Mouse (Mus musculus) limb, embryonic 13.5 days (tissue): ENCODE results near the gene Eri3. TPM values are rescaled to one million over a fixed set of nuclear protein-coding genes. Genes with fewer than 3 reads are reported as not detected.
A peak's percentile ranks its signal among the peaks of the same experiment; 100 is the strongest.

Experiments used
- ATAC-seq: fragments of 200-750 bp; cut with Nextera tagmentation; 2 replicates; pipeline ENCODE4 v1.8.0; 2017; ENCODE audit warnings: low read depth, moderate number of reproducible peaks, moderate TSS enrichment; ENCODE audit not compliant: low FRiP score
- H3K27ac ChIP-seq: fragments of 300-500 bp; sonication (generic); 2 replicates; pipeline ENCODE4 v1.5.1; 2015; ENCODE audit warnings: inconsistent platforms, mild to moderate bottlenecking, moderate library complexity
- H3K27me3 ChIP-seq: fragments of 300-500 bp; sonication (generic); 2 replicates; pipeline ENCODE4 v1.6.1; 2015; ENCODE audit warnings: mild to moderate bottlenecking, inconsistent platforms
- H3K36me3 ChIP-seq: fragments of 300-500 bp; sonication (generic); 2 replicates; pipeline ENCODE4 v1.6.1; 2015; ENCODE audit warnings: inconsistent platforms, mild to moderate bottlenecking, moderate library complexity
- H3K4me1 ChIP-seq: fragments of 300-500 bp; sonication (generic); 2 replicates; pipeline ENCODE4 v1.6.1; 2015; ENCODE audit warnings: inconsistent platforms
- H3K4me2 ChIP-seq: fragments of 300-500 bp; sonication (generic); replicated peaks from 2 replicates; pipeline ENCODE4 v1.6.1; 2015; ENCODE audit warnings: inconsistent platforms, mild to moderate bottlenecking, moderate library complexity
- H3K4me3 ChIP-seq: fragments of 300-500 bp; sonication (generic); 2 replicates; pipeline ENCODE4 v1.5.1; 2015; ENCODE audit warnings: moderate library complexity, mild to moderate bottlenecking, inconsistent platforms
- H3K9ac ChIP-seq: fragments of 300-500 bp; sonication (generic); 2 replicates; pipeline ENCODE4 v1.6.1; 2015; ENCODE audit warnings: mild to moderate bottlenecking, inconsistent platforms
- H3K9me3 ChIP-seq: fragments of 300-500 bp; sonication (generic); 2 replicates; pipeline ENCODE4 v1.6.1; 2016; ENCODE audit warnings: inconsistent platforms
- WGBS: fragments of 180-500 bp; shearing (Covaris S2); methylation state at CpG from one replicate; pipeline ENCODE4 v1.1.7; 2015; 5-methylcytosine and 5-hydroxymethylcytosine counted together
- polyA plus RNA-seq: library from polyadenylated mRNA; unstranded; fragments of >200 nt; fragmentation: Nextera tagmentation; extraction: Ambion mirVana; gene quantifications from 2 replicates; pipeline ENCODE4 v1.2.1, GENCODE M21; 2015

The Eri3 gene
- polyA plus RNA-seq, 1 experiment from 2014 or later, result 178 TPM

DNA sequence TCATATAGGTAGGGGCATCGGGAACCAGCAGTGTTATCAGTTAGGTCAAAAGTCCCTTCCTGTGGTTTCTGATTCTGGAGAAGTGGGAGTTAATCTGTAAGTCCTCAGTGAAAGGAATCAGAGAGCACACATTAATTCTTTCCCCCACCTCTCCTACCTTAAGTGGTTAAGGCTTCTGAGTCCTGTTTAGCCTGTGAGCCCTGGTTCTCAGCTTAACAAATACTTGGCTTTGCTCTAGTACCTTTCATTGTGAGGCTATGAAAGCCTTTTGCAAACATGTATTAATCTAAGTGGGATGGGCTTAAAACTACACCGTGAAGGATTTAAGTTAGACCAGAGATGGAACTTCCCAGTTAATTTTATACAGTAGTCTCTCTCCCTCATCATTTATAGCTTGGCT lies 35.8 kb downstream of the Eri3 start:
- Histone ChIP-seq H3K36me3 (peaks cover 74% of the 10 kb centered on the region), H3K4me1 (peaks cover 41% of the 10 kb centered on the region), H3K4me3 (no peak overlapping the region), H3K9ac (no peak overlapping the region), H3K9me3 (no peaks in the 10 kb centered on the region), H3K27me3 (no peaks in the 10 kb centered on the region), H3K27ac (no peak overlapping the region), H3K4me2 (no peak overlapping the region)
- no peak for ATAC-seq
- 85% methylated on average over 2 of the region's 2 CpGs for WGBS

DNA sequence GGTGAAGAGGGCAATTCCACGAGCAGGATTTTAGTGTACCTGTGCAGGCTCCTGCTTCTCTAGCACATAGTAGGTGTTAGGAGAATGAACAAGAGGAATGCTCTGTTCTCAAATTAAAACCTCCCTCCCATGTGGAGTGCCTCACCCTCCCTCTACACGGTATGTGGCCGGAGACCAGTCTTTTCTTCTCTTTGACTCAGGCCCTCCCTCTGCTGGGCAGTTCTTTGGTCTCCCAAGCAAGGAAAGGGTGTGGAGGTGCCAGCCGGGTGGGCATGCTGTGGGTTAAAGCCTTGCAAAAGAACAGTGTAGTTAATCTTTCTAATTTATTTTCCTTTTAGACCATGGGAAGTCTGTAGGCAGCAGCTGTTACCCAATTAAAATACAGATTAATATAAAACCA lies 37.3 kb downstream of the Eri3 start:
- no peak overlapping the region for H3K4me2 ChIP-seq
- no peaks in the 10 kb centered on the region for H3K9me3 ChIP-seq
- H3K27me3 ChIP-seq, result no peaks in the 10 kb centered on the region
- 36% methylated on average over 4 of the region's 4 CpGs for WGBS
- H3K4me1 ChIP-seq, result peaks cover 38% of the 10 kb centered on the region
- no peak overlapping the region for H3K9ac ChIP-seq
- no peak overlapping the region for H3K4me3 ChIP-seq
- H3K27ac ChIP-seq, result no peak overlapping the region
- H3K36me3 ChIP-seq, result peaks cover 82% of the 10 kb centered on the region
- ATAC-seq, result no peak

DNA sequence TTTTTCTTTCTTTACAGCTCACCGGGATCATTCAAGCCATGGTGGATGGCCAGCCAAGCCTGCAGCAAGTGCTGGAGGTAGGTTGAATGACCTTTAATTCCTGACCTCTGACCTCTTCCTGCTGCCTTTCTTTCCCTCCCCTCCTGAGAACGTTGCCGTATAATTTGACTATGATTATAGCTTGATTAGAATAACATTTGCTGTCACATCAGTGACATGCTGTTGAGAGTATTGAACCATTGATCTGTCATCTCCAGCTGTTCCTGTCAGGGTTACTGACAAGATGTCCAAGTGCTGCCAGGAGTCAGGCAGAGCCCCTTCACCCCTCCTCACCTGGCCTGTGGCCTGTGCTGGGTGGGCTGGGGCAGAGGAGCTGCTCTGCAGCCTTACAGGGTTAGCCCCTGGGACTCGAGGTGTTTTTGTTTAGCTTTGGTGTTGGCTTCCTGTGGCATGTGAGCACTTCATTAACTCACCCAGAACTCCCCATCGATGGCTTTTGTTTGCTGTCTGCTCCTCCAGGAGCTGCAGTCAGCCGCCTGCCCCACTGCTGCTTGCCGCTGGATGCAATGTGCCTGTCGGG lies 39.0 kb downstream of the Eri3 start:
- no peak overlapping the region for H3K4me3 ChIP-seq
- peak overlapping the region; percentile 8; the same call in 1 of the 2 replicates for H3K9ac ChIP-seq
- ATAC-seq, result no peak
- no peaks in the 10 kb centered on the region for H3K27me3 ChIP-seq
- H3K4me2 ChIP-seq, result no peak overlapping the region
- no peak overlapping the region for H3K27ac ChIP-seq
- H3K9me3 ChIP-seq, result no peaks in the 10 kb centered on the region
- peaks cover 38% of the 10 kb centered on the region for H3K4me1 ChIP-seq
- H3K36me3 ChIP-seq, result peaks cover 82% of the 10 kb centered on the region
- 29% methylated on average over 8 of the region's 8 CpGs for WGBS

DNA sequence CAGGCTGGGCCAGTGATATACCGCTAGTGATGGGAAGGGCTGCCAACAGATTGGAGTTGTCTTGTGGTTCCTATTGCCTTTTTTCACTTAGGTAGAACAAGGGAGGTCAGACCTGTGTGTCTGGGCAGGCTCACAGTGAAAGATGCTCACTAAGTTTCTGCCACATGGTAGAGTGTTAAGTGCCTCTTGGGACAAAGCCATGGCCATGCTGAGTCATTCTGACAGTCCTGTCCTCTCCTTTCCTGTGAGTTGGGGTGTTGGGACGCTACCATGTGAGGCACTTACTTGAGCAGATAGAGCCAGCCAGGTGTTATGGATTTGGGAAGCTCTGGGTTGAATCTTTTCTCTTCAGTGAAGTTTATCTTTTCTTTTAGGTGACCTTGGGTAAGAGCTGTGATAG lies 40.6 kb downstream of the Eri3 start:
- Histone ChIP-seq H3K4me3 (no peak overlapping the region), H3K4me2 (no peak overlapping the region), H3K9ac (no peak overlapping the region), H3K27me3 (no peaks in the 10 kb centered on the region), H3K4me1 (peaks cover 46% of the 10 kb centered on the region), H3K36me3 (peaks cover 82% of the 10 kb centered on the region), H3K27ac (no peak overlapping the region), H3K9me3 (no peaks in the 10 kb centered on the region)
- ATAC-seq, result no peak
- 81% methylated on average over 2 of the region's 2 CpGs for WGBS

DNA sequence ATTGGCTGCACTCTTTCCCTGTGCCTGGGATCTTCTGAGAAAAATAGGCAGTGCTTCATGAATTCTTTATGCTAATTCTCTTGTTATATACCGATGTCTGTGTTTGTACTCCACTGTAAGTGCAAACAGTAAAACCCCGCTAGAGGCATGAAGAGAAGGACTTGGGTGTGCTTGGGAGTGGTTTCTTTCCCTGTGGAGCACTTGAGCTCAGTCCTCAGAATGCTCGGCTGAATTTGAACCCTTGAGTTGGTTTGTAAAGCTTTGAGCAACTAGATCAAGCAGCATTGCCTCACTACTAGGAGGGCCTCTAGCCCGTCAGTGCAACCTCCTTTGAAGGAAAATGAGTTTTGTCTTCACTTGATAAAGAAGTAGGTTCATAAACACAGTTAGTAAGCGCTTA lies 42.0 kb downstream of the Eri3 start:
- H3K27ac ChIP-seq, result no peak overlapping the region
- no peaks in the 10 kb centered on the region for H3K27me3 ChIP-seq
- H3K4me2 ChIP-seq, result no peak overlapping the region
- ATAC-seq, result no peak
- H3K4me3 ChIP-seq, result no peak overlapping the region
- H3K36me3 ChIP-seq, result peaks cover 83% of the 10 kb centered on the region
- WGBS, result 92% methylated on average over 5 of the region's 5 CpGs
- H3K4me1 ChIP-seq, result peaks cover 36% of the 10 kb centered on the region
- no peaks in the 10 kb centered on the region for H3K9me3 ChIP-seq
- H3K9ac ChIP-seq, result no peak overlapping the region

DNA sequence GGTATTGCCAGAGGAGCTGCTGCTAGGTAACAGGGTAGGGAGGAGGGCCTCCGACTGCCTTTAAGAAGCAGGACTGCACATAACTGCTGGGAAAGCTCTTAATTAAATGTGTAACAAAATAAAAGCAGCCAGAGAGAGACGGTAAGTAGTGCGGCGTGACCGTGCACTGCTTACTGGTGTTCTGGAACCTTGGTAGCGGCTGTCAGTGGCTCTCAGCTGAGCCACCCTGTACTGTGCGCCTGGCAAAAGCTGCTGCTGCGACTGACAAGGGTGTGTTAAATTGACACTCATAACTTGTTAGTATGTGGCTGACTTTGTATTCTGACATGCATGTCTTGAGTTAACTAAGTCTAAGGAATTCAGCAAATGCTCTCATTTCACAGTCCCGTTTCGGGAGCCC lies 45.1 kb downstream of the Eri3 start:
- H3K4me2 ChIP-seq, result no peak overlapping the region
- H3K4me1 ChIP-seq, result peaks cover 19% of the 10 kb centered on the region
- no peak for ATAC-seq
- peaks cover 93% of the 10 kb centered on the region for H3K36me3 ChIP-seq
- H3K27me3 ChIP-seq, result no peaks in the 10 kb centered on the region
- no peak overlapping the region for H3K9ac ChIP-seq
- 51% methylated on average over 10 of the region's 10 CpGs for WGBS
- no peaks in the 10 kb centered on the region for H3K9me3 ChIP-seq
- no peak overlapping the region; the same call in 1 of the 2 replicates for H3K27ac ChIP-seq
- no peak overlapping the region for H3K4me3 ChIP-seq

DNA sequence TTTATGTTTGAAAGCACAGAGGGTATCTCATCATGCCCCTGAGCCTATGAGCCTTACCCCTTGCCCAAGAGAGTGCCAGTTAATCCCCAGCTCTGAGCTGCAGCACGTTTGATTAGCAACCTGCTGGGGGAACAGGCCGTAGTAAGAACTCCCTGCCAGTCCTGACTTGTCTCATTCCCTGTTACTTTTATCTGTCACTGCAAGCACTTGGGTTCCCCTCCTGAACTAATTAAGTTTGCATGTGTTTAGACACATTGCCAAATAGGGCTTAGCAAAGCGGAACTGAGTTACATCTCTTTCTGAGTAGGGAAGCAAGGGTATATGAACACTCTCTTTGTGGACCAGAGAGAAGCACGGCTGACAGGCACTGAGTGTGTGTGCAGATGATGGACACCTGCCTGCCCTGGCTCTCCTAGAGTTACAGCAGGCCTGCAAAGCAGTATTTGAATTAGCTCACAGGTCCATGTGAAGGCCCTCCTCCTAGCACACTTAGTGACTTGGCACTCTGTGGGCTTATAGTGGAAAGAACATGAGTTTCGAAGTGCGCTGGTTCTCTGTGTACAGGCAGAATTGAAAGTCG lies 49.9 kb downstream of the Eri3 start:
- Histone ChIP-seq H3K4me1 (peaks cover 36% of the 10 kb centered on the region), H3K27me3 (no peaks in the 10 kb centered on the region)
- 58% methylated on average over 7 of the region's 7 CpGs for WGBS

DNA sequence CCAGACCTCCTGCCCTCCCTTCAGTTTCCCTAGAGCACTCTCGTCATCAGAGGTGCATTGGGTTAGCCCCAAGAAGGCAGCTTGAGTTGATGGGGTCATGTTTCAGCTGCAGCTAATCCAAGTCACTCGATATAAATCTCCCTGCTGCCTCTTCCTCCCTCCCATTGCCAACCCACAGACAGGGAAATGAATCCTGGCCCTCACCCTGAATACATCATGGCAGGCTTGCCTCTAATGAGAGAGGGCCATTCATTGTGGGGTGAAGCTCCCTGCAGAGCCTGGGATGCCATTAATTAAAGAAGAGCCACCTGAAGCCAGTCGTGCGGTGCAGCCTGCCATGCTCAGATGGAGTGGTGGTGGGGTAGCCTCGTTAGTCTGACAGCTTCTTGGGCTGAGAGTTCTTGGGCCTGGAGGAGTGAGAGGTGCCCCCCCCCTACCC lies 51.2 kb downstream of the Eri3 start:
- Histone ChIP-seq H3K9ac (no peak overlapping the region), H3K4me2 (no peak overlapping the region), H3K36me3 (peaks cover 64% of the 10 kb centered on the region), H3K27ac (no peak overlapping the region), H3K4me3 (no peak overlapping the region), H3K4me1 (peaks cover 45% of the 10 kb centered on the region), H3K9me3 (no peaks in the 10 kb centered on the region), H3K27me3 (no peaks in the 10 kb centered on the region)
- 24% methylated on average over 5 of the region's 5 CpGs for WGBS
- no peak for ATAC-seq

More for the DNA sequence above, 49.9 kb downstream of the Eri3 start:
- no peak overlapping the region for H3K4me3 ChIP-seq
- H3K27ac ChIP-seq, result no peak overlapping the region; the same call in 1 of the 2 replicates
- H3K9me3 ChIP-seq, result no peaks in the 10 kb centered on the region
- no peak overlapping the region for H3K4me2 ChIP-seq
- ATAC-seq, result no peak
- H3K9ac ChIP-seq, result no peak overlapping the region
- H3K36me3 ChIP-seq, result peaks cover 76% of the 10 kb centered on the region

DNA sequence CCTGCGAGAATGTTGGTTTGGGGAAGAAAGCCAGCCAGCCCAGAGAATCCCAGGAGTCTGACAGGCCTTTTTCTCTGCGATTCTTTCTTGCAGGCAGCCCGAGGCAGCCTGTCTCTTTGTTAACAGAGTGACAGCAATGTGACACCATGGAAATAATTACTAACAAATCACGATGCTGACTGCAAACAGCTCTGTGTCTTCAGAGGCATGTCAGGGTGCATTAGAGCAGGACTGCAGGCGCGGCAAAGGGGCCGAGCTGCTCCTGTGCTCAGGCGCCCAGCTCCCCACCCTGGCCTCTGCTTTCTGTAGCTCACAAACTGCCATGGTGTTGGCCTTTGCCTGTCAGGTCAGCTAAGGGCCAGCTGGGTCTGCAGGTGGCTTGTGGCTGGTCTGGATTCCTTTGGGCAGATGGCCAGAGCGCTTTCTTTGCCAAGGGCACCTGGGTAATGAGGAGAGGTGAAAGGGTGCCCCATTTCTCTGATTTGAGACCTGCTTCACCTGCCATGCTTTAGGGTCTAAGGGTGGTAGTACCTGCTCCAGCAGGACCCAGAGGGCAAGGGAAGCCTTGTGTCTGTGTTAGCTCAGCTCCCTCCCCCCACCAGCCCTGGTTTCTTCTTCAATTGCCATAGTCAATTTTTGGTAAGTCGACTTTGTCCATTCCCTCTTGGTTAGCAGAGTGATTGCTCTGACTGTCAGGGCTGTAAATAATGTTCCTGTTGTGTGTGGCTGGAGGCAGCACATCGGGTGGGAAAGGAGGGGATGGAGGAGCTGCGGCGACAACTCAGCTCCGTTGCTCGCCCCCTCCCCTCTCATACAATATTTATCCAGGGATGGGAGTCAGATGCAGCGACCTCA lies 55.2 kb downstream of the Eri3 start:
- H3K27me3 ChIP-seq, result no peaks in the 10 kb centered on the region
- no peak overlapping the region; the same call in 1 of the 2 replicates for H3K27ac ChIP-seq
- H3K4me2 ChIP-seq, result no peak overlapping the region
- H3K9ac ChIP-seq, result peak overlapping the region; percentile 31; the same call in 1 of the 2 replicates
- WGBS, result 44% methylated on average over 16 of the region's 16 CpGs
- no peak for ATAC-seq
- peaks cover 48% of the 10 kb centered on the region for H3K36me3 ChIP-seq
- peaks cover 59% of the 10 kb centered on the region for H3K4me1 ChIP-seq
- H3K4me3 ChIP-seq, result no peak overlapping the region
- no peaks in the 10 kb centered on the region for H3K9me3 ChIP-seq

DNA sequence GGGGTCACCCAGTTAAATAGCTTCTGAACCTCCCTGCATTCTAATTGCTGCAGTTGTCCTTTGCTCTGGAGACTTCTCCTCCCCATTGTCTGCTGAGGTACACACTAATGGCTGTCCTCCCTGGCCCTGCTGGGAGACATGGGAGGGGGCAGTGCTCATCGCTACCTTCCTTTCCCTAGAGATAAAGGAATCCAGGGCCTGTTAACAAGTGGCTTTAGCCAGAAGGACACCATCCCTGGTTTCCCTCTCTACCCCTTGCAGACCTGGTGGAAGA lies 55.7 kb downstream of the Eri3 start:
- Histone ChIP-seq H3K9ac (no peak overlapping the region), H3K27me3 (no peaks in the 10 kb centered on the region), H3K9me3 (no peaks in the 10 kb centered on the region), H3K4me3 (no peak overlapping the region), H3K4me1 (peaks cover 54% of the 10 kb centered on the region), H3K36me3 (peaks cover 49% of the 10 kb centered on the region), H3K27ac (no peak overlapping the region), H3K4me2 (no peak overlapping the region)
- WGBS, result 75% methylated on average over 1 of the region's 1 CpGs
- no peak for ATAC-seq

DNA sequence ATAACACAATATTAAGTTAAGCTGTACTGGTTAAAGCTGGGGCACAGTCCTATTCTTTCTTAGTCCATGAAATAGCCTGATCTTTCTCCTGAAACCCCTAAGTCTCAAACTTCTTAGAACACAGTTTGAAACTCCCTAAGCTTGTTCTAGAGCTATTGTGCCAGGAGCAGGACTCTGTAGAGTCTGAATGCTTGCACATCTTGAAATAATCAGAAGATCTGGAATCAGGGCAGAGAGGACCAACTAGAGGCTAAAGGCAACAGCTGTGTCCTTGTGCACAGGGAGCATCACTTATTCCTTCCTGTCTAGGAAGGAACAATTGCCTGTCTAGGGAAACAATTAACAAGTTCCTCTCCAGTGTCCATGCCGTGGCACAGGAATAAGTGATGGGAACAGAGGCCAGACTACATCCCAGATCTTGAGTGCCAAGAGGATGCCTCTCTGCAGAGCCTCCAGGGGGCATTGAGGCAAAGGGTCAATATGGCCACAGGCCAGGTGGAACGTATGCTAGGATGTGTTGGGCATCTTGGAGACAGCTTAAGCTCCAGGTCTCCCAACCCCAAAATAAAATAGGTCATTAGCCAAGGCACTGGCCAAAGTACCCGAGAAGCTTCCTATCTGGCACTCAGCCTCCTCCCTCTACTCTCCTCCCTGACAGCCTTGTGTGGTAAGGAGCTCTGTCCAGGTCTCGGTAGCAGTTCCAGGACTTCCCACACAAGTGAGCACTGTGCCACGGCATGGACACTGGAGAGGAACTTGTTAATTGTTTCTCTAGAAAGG lies 56.9 kb downstream of the Eri3 start:
- Histone ChIP-seq H3K4me2 (no peak overlapping the region), H3K36me3 (peaks cover 50% of the 10 kb centered on the region), H3K27me3 (no peaks in the 10 kb centered on the region), H3K4me1 (peaks cover 49% of the 10 kb centered on the region), H3K9me3 (no peaks in the 10 kb centered on the region), H3K9ac (no peak overlapping the region), H3K27ac (no peak overlapping the region), H3K4me3 (no peak overlapping the region)
- no peak for ATAC-seq
- 76% methylated on average over 5 of the region's 5 CpGs for WGBS

DNA sequence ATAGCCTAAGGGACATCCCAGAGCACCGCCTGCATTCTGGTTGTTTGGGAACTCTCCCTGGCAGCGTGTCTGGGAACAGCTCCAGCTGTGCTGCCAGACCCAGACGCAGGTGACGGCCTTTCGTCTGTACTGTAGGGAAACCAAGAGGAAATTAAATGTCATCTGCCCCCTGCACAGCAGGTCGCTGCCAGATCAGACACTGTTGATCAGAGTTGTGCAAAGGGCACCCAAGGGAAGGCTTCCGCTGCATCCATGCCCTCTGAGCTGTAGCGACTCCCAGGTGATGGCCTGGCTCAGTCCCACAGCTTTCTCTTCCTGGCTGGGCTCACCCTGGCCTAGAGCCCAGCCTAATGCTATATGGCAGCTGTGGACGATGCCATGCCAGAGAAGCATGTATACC lies 58.1 kb downstream of the Eri3 start:
- Histone ChIP-seq H3K4me2 (no peak overlapping the region), H3K9me3 (no peaks in the 10 kb centered on the region), H3K9ac (no peak overlapping the region), H3K27ac (peak overlapping the region; percentile 80), H3K4me3 (no peak overlapping the region), H3K27me3 (no peaks in the 10 kb centered on the region), H3K4me1 (peaks cover 62% of the 10 kb centered on the region), H3K36me3 (peaks cover 49% of the 10 kb centered on the region)
- ATAC-seq, result no peak
- WGBS, result 32% methylated on average over 9 of the region's 9 CpGs
